Comparison of ENCODE assay signal across 22 mouse cellular contexts in the genomic region with DNA sequence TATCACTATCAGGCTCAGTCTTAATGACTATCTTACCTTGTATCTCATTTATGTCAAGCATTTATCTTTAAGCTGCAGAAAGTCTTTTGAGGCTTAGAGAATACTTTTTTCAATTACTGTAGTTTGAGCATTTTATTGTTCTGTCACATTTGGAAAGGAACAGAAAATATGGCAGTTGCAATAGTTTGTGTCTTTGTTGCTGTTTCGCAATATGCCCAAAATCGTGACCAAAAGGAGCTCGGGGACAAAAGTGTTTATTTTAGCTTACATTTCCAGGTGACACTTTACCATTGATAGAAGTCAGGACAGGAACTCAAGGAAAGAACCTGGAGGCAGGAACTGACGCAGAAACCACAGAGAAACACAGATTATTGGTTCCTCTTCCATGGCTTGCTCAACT.
"Had no signal": no experiment of that assay in that cellular context is flagged by ENCODE, and none has a peak within 500 bp of the region (broad histone marks: within the 10 kb centered on the region; RNA-seq: fewer than 3 reads in every experiment).

No protein-coding gene starts in this region.

- H3K4me2 ChIP-seq: heart, embryonic 11.5 days; heart, embryonic 13.5 days; heart, embryonic 15.5 days; hindbrain, embryonic 14.5 days; intestine, embryonic 15.5 days; limb, embryonic 12.5 days; liver, embryonic 13.5 days had no signal

- H3K9me3 ChIP-seq: heart, embryonic 13.5 days; heart, embryonic 15.5 days; intestine, embryonic 15.5 days; limb, embryonic 12.5 days; liver, embryonic 13.5 days had no signal

- DNase-seq: gastrocnemius, postnatal 14 days; gastrocnemius, postnatal 36 days; heart, adult 11 months; heart, adult 2 months; heart, postnatal 14 days; kidney, adult 18-20 months; kidney, adult 8-10 months; kidney, postnatal 10 days; kidney, postnatal 36 days; layer of hippocampus, adult 9-11 months; layer of hippocampus, postnatal 36 days; left cerebral cortex, postnatal 4 days; liver, embryonic 13.5 days had no signal

- H3K4me1 ChIP-seq: intestine, embryonic 15.5 days; limb, embryonic 12.5 days; liver, embryonic 13.5 days had no signal

- H3K36me3 ChIP-seq: heart, embryonic 13.5 days; heart, embryonic 15.5 days; intestine, embryonic 15.5 days; limb, embryonic 12.5 days; liver, embryonic 13.5 days had no signal

- H3K27me3 ChIP-seq: heart, embryonic 13.5 days; heart, embryonic 15.5 days; intestine, embryonic 15.5 days; limb, embryonic 12.5 days; liver, embryonic 13.5 days had no signal

- H3K27ac ChIP-seq: heart, adult 2 months; heart, embryonic 13.5 days; heart, embryonic 15.5 days; hindbrain, embryonic 14.5 days; intestine, embryonic 15.5 days; limb, embryonic 12.5 days; liver, embryonic 13.5 days had no signal

- H3K4me3 ChIP-seq: heart, adult 2 months; heart, embryonic 13.5 days; heart, embryonic 15.5 days; intestine, embryonic 15.5 days; limb, embryonic 12.5 days; liver, embryonic 13.5 days had no signal

- H3K9ac ChIP-seq: heart, embryonic 13.5 days; heart, embryonic 15.5 days; hindbrain, embryonic 14.5 days; intestine, embryonic 15.5 days; limb, embryonic 12.5 days; liver, embryonic 13.5 days had no signal

- ATAC-seq: hindbrain, embryonic 16.5 days; inflammation-experienced regulatory T-cells, adult 6 months; intestine, embryonic 15.5 days; intestine, postnatal 0 days had no signal
